Mouse (Mus musculus) C2C12 (cell line): ENCODE data around the gene Atp5mpl.

Experiments used
- CEBPB ChIP-seq: IDR thresholded peaks from one replicate; pipeline ENCODE4 v1.6.1; 2011; ENCODE audit warnings: low read depth, mild to moderate bottlenecking, control low read depth, moderate library complexity
- CTCF ChIP-seq: IDR thresholded peaks from one replicate; pipeline ENCODE4 v1.5.1; 2011; ENCODE audit not compliant: control insufficient read depth, insufficient read depth, insufficient read length
- FOSL1 ChIP-seq: IDR thresholded peaks from one replicate; pipeline ENCODE4 v1.8.0; 2011; ENCODE audit warnings: mild to moderate bottlenecking, low read length; ENCODE audit not compliant: poor library complexity, insufficient read depth, severe bottlenecking
- MAX ChIP-seq: IDR thresholded peaks from one replicate; pipeline ENCODE4 v1.6.1; 2011; ENCODE audit warnings: mild to moderate bottlenecking, control low read depth
- MYOD1 ChIP-seq: IDR thresholded peaks from one replicate; pipeline ENCODE4 v1.6.1; 2011; ENCODE audit warnings: low read depth; ENCODE audit not compliant: control insufficient read depth, insufficient read length
- USF1 ChIP-seq: IDR thresholded peaks from one replicate; pipeline ENCODE4 v1.6.1; 2011; ENCODE audit warnings: low read depth, mild to moderate bottlenecking, control low read depth, moderate library complexity

GRCm38 (mm10) chr12:111995161-111995560, 28.4 kb upstream of the Atp5mpl start:
- no peak for TF ChIP-seq MAX
- no peak for TF ChIP-seq CTCF
- TF ChIP-seq USF1 = no peak
- no peak for TF ChIP-seq CEBPB
- no peak for TF ChIP-seq FOSL1
- no peak for TF ChIP-seq MYOD1
